Mouse (Mus musculus) adrenal gland, postnatal 4 days (tissue): ENCODE measurements around the gene 9230102O04Rik. TPM values are rescaled to one million over a fixed set of nuclear protein-coding genes. Genes with fewer than 3 reads are reported as not detected.

Source experiments
- DNase-seq, 2 experiments: peaks; one replicate each; pipeline ENCODE4 v3.0.0; 2021 to 2022; ENCODE audit warnings: low spot score in 2 of 2, mixed read lengths in 2 of 2
- total RNA-seq, 2 experiments: library from RNA; stranded (reverse); gene quantifications; 2 replicates each; pipeline ENCODE4 v1.2.3; 2021

The 9230102O04Rik gene
- total RNA-seq, 2 experiments from 2014 or later, result 0.87 to 2.3 TPM

GRCm38 (mm10) chr2:9873757-9874156, 15.6 kb downstream of the 9230102O04Rik start:
- no peak for DNase-seq

GRCm38 (mm10) chr2:9872682-9873081, 16.7 kb downstream of the 9230102O04Rik start:
- DNase-seq, result no peak

- no peak for DNase-seq
These were observed 17.5 kb downstream of the 9230102O04Rik start for GRCm38 (mm10) chr2:9871798-9872197.

GRCm38 (mm10) chr2:9871141-9871716, 18.1 kb downstream of the 9230102O04Rik start:
- DNase-seq, result no peak

- no peak for DNase-seq
These were observed 22.1 kb downstream of the 9230102O04Rik start for GRCm38 (mm10) chr2:9867092-9867825.

GRCm38 (mm10) chr2:9860698-9861097, 28.6 kb downstream of the 9230102O04Rik start:
- no peak for DNase-seq

- DNase-seq, result no peak
These were observed 33.5 kb downstream of the 9230102O04Rik start for GRCm38 (mm10) chr2:9855861-9856260.

GRCm38 (mm10) chr2:9852851-9853576, 36.3 kb downstream of the 9230102O04Rik start:
- no peak for DNase-seq

- DNase-seq, result no peak
These were observed 54.1 kb downstream of the 9230102O04Rik start for GRCm38 (mm10) chr2:9835195-9835594.

- DNase-seq, result no peak
These were observed 55.6 kb downstream of the 9230102O04Rik start for GRCm38 (mm10) chr2:9833712-9834111.

Other genes starting within 250 kb of the 9230102O04Rik start
- 1 to 10 TPM; 4.4 to 6.5 TPM for gene 4930412O13Rik, start 8.3 kb downstream of the 9230102O04Rik start, total RNA-seq
- 10 to 100 TPM; 28.0 to 37.3 TPM for gene Gata3, start 494 bp upstream of the 9230102O04Rik start, total RNA-seq
- gene Taf3, start 159.1 kb upstream of the 9230102O04Rik start, total RNA-seq, result 10 to 100 TPM; 11.2 to 11.9 TPM
- 100 to 1,000 TPM; 368 to 376 TPM for gene Atp5c1, start 191.0 kb upstream of the 9230102O04Rik start, total RNA-seq
- 10 to 100 TPM; 21.2 to 25.5 TPM for gene Kin, start 191.1 kb upstream of the 9230102O04Rik start, total RNA-seq
- 100 to 1,000 TPM in 1 of 2 experiments, 10 to 100 TPM in 1; 12.4 to 193 TPM for gene Itih2, start 241.9 kb upstream of the 9230102O04Rik start, total RNA-seq